Mouse (Mus musculus): ENCODE results near the gene Atp5g1. TPM values are rescaled to one million over a fixed set of nuclear protein-coding genes. Genes with fewer than 3 reads are reported as not detected.

The Atp5g1 gene
- polyA plus RNA-seq, 1 experiment from 2014 or later: 569 TPM

DNA sequence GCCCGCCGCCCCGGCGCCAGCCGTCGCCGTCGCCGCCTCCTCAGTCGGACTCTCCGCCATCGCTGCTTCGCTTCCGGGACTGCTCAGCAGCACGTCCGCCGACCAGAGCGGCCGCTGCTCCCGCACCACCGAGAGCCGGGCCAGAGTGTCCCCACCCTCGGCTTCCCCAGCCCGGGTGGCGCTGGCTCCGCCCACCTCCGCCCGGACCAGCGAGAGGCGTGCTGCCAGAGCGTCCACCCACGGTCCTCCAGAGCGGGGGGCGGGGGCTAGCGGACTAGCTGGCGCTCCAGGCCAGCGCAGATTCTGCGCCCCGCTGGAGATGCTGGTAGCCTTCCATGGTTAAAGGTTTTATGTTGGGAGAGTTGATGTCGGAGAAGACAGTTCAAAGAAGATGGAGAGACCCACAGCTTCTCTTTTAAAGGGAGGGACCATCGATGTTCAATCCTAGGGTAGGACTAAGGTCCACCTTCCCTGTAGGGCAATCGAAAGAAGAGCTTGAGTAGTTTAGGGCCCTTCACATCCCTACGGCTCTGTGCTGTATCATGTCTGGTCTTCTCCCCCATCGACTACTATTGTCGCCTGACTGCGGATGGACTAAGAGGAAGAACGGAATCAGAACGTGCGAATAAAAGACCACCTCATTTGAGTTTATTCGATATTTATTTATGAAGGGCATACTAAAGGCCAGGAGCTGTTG lies 10.1 kb downstream of the Atp5g1 start, which contains the start of gene Ube2z:
Gene Ube2z (minus strand): TSS at position 174 of the 697 bp plus-strand sequence.
- peak within 1 kb of the TSS; percentile 96 for H3K4me3 ChIP-seq
- WGBS: 4% methylated on average over 50 of the region's 50 CpGs
- H3K36me3 ChIP-seq: peaks cover 40% of the 10 kb centered on the region
- DNase-seq (ENCODE audit: low spot score): peak; percentile 97
- H3K4me1 ChIP-seq: peaks cover 33% of the 10 kb centered on the region
- peak within 1 kb of the TSS; percentile 96 for H3K27ac ChIP-seq
- no peaks in the 10 kb centered on the region for H3K9me3 ChIP-seq (replicated peaks)
- no peaks in the 10 kb centered on the region for H3K27me3 ChIP-seq (ENCODE audit: low read depth, poor library complexity, severe bottlenecking)

DNA sequence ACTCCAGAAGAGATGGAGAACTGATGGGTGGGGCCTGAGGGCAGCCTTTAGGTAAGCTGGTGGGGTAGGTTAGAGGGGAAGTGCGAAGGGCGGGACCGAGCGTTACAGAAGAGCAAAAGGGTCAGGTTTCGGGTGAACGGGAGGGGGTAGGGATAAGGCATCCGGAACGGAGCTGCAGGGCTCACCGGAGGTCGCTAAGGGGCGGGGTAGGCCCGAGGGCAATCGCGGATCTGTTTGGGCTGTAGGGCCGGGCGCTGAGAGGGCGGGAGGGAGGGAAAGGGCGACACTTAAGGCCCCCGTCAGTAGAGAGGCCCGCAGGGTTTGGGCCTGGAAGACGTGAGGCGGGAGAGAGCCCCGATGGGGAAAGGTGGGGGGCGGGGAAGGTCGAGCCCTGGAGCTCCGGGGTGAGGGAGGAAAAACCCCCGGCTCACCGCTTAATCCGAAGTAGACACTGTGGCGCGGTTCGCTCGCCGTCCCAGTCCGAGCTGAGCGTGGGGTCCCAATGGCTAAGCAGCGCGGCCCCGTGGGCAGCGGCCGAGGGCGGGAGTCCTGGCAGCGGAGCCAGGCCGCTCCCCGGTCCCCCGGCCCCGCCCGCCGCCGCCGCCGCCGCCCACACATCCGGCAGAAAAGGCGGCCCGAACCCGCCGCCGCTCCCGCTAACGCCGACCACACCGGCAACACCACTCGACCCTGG lies 10.8 kb downstream of the Atp5g1 start:
- no peaks in the 10 kb centered on the region for H3K27me3 ChIP-seq (ENCODE audit: low read depth, poor library complexity, severe bottlenecking)
- no peaks in the 10 kb centered on the region for H3K9me3 ChIP-seq (replicated peaks)
- peak overlapping the region; percentile 96 for H3K27ac ChIP-seq
- H3K4me3 ChIP-seq: peak overlapping the region; percentile 96
- peak; percentile 76 for DNase-seq (ENCODE audit: low spot score)
- H3K36me3 ChIP-seq: peaks cover 40% of the 10 kb centered on the region
- WGBS: under 1% methylated on average over 58 of the region's 64 CpGs
- peaks cover 33% of the 10 kb centered on the region for H3K4me1 ChIP-seq

DNA sequence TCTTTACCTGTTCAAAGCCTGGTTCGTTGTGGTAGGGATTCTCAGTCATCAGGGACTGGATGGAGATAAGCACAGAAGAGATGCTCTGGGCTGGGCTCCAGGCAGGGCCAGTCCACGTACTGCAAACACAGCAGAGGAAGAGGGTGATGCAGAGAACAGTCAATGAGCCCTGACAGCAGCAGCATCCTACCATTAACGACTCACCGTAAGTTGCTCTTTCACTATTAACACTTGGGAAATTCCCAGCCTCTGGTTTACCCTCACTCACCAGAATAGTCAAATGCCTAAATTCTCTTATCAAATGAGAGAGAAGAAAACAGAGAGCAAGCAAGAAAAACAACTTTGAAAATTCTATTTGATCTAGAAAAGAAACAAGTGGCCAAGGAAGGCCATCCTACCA lies 17.2 kb downstream of the Atp5g1 start:
- Histone ChIP-seq H3K4me3 (no peak overlapping the region), H3K27ac (no peak overlapping the region), H3K4me1 (peaks cover 7% of the 10 kb centered on the region), H3K27me3 (ENCODE audit: low read depth, poor library complexity, severe bottlenecking) (no peaks in the 10 kb centered on the region), H3K9me3 (replicated peaks) (no peaks in the 10 kb centered on the region), H3K36me3 (peaks cover 99% of the 10 kb centered on the region)
- WGBS: 93% methylated on average over 4 of the region's 4 CpGs
- no peak for DNase-seq (ENCODE audit: low spot score)

DNA sequence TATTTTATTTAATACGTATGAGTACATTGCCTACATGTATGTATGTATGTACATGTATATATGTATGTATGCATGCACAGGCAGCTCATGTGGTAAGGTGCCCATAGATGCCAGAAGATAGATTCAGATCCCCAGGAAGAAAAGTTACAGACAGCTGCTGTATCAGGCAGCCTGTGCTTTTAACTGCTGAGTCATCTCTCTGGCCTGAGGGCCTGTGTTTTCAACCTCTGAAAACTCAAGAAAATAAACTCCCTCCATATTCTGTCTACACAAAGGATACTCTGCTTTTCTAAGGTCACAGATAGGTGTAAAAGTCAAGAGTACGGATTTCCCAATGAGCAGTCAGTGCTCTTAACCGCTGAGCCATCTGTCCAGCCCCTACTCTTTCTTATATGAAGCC lies 24.6 kb downstream of the Atp5g1 start:
- H3K27me3 ChIP-seq (ENCODE audit: low read depth, poor library complexity, severe bottlenecking): no peaks in the 10 kb centered on the region
- no peaks in the 10 kb centered on the region for H3K4me1 ChIP-seq
- peaks cover 97% of the 10 kb centered on the region for H3K36me3 ChIP-seq
- DNase-seq (ENCODE audit: low spot score): no peak
- WGBS: 89% methylated on average over 3 of the region's 3 CpGs
- H3K4me3 ChIP-seq: no peak overlapping the region
- no peaks in the 10 kb centered on the region for H3K9me3 ChIP-seq (replicated peaks)
- H3K27ac ChIP-seq: no peak overlapping the region

- Histone ChIP-seq H3K36me3 (peaks cover 94% of the 10 kb centered on the region), H3K27me3 (ENCODE audit: low read depth, poor library complexity, severe bottlenecking) (no peaks in the 10 kb centered on the region), H3K9me3 (replicated peaks) (no peaks in the 10 kb centered on the region), H3K27ac (no peak overlapping the region), H3K4me3 (no peak overlapping the region), H3K4me1 (no peaks in the 10 kb centered on the region)
- no peak for DNase-seq (ENCODE audit: low spot score)
- WGBS: 77% methylated on average over 4 of the region's 4 CpGs
Measured at GRCm38 (mm10) chr11:96049939-96050338, 25.5 kb downstream of the Atp5g1 start.

DNA sequence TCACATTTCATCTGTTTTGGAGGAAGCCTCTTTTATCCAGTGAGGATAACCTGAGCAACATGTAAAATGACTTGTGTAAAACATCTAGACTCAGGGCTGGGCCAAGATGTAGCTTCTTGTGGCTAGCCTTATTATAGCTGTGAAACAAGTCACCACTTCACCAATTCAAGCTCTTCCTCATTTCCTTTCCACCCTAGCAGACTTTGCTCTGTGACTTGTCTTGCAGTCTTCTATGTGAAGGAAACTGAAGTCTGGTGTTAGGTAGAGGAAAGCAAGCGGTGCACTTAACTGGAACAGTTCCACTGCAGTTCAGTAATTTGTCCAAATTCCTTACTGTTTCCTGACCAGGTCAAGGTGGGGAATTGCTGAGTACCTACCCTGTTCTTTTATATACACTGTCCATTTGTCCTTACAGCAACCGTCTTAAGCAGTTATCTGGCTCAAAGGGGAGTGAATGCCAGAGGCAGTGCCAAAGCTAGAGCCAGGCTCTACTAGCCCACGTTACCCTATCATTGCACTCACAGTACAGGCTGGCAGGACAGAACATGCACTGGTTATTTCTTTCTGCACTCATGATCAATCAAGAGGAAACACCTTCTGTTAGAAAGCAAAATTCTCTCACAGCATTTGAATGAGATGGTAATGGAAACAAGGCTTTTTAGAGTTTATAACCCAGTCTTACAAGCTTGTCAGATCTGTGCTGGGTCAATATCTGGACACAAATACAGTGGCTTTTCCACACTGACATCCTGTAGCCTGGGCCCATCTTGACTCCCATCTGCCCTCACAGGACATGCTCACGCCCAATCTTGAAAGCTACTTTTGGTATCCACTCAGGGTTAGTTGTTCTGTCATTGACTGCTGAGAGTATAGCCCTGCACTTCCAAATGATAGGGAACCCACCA lies 27.7 kb downstream of the Atp5g1 start:
- Histone ChIP-seq H3K4me1 (no peaks in the 10 kb centered on the region), H3K9me3 (replicated peaks) (no peaks in the 10 kb centered on the region), H3K4me3 (no peak overlapping the region), H3K36me3 (peaks cover 86% of the 10 kb centered on the region), H3K27me3 (ENCODE audit: low read depth, poor library complexity, severe bottlenecking) (no peaks in the 10 kb centered on the region), H3K27ac (no peak overlapping the region)
- whole genome bisulfite sequencing: 92% methylated on average over 4 of the region's 4 CpGs
- DNase-seq (ENCODE audit: low spot score): no peak

GRCm38 (mm10) chr11:96046793-96047192 lies 28.7 kb downstream of the Atp5g1 start:
- H3K36me3 ChIP-seq: peaks cover 83% of the 10 kb centered on the region
- no peaks in the 10 kb centered on the region for H3K4me1 ChIP-seq
- H3K9me3 ChIP-seq (replicated peaks): no peaks in the 10 kb centered on the region
- DNase-seq (ENCODE audit: low spot score): no peak
- no peak overlapping the region for H3K27ac ChIP-seq
- no peaks in the 10 kb centered on the region for H3K27me3 ChIP-seq (ENCODE audit: low read depth, poor library complexity, severe bottlenecking)
- no peak overlapping the region for H3K4me3 ChIP-seq
- 80% methylated on average over 2 of the region's 2 CpGs for WGBS

DNA sequence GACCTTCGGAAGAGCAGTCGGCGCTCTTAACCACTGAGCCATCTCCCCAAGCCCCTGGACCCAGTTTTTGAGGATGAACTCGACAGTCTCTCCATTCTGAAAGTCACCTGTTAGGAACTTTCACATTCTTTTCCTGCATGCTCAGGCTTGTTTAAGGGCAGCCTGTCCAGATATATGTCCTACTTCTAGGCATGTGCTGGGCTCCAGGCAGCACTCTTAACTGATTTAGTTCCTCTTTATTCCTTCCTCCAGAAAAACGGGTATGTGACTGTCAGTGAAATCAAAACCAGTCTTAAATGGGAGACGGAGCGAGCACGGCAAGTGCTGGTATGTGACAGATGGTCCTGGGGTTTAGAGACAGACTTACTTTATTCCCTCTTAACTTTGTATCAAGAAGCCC lies 29.4 kb downstream of the Atp5g1 start:
- Histone ChIP-seq H3K27me3 (ENCODE audit: low read depth, poor library complexity, severe bottlenecking) (no peaks in the 10 kb centered on the region), H3K4me1 (no peaks in the 10 kb centered on the region), H3K4me3 (no peak overlapping the region), H3K27ac (no peak overlapping the region), H3K9me3 (replicated peaks) (no peaks in the 10 kb centered on the region), H3K36me3 (peaks cover 80% of the 10 kb centered on the region)
- no peak for DNase-seq (ENCODE audit: low spot score)
- WGBS: 86% methylated on average over 8 of the region's 8 CpGs

DNA sequence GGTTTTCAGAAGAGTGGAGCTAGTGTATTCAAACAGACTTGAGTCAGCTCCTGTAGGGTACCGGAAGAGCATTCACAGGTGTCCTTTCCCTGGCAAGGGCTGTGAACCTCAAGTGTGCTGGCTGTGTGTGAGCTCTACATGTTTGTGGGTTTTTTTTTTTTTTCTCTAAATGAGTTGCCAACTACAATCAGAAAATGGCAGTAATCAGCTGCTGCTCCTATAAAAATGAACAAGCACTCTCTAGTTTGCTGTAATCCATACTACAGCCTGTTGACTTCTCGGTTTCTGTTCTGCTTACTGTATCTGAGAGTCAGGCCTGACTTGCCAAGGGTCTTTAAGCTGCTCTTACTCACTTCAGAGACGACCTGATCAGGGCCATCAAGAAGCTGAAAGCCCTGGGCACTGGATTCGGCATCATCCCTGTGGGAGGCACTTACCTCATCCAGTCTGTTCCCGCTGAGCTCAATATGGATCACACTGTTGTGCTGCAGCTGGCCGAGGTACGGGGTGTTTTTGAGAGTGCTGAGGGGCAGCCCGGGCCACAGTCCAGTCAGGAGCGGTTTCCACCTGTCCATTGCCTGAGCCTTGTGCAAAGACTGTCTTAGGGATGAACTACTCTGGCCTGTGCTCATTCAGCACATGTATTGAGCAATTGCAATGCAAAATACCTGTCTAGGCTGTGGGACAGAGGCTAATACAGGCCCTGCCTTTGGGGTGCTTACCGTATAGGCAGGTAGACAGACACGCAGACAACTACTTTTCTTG lies 30.5 kb downstream of the Atp5g1 start:
- Histone ChIP-seq H3K9me3 (replicated peaks) (no peaks in the 10 kb centered on the region), H3K36me3 (peaks cover 77% of the 10 kb centered on the region), H3K4me1 (no peaks in the 10 kb centered on the region), H3K4me3 (no peak overlapping the region), H3K27me3 (ENCODE audit: low read depth, poor library complexity, severe bottlenecking) (no peaks in the 10 kb centered on the region), H3K27ac (no peak overlapping the region)
- 89% methylated on average over 11 of the region's 11 CpGs for WGBS
- no peak for DNase-seq (ENCODE audit: low spot score)

- Histone ChIP-seq H3K27me3 (ENCODE audit: low read depth, poor library complexity, severe bottlenecking) (no peaks in the 10 kb centered on the region), H3K9me3 (replicated peaks) (no peaks in the 10 kb centered on the region), H3K27ac (no peak overlapping the region), H3K4me3 (no peak overlapping the region), H3K36me3 (peaks cover 42% of the 10 kb centered on the region), H3K4me1 (peaks cover 9% of the 10 kb centered on the region)
- DNase-seq (ENCODE audit: low spot score): no peak
- WGBS: 88% methylated on average over 1 of the region's 1 CpGs
Measured at GRCm38 (mm10) chr11:96038560-96038959, 36.9 kb downstream of the Atp5g1 start.

- no peak for DNase-seq (ENCODE audit: low spot score)
- Histone ChIP-seq H3K27ac (no peak overlapping the region), H3K4me3 (no peak overlapping the region), H3K36me3 (peaks cover 34% of the 10 kb centered on the region), H3K9me3 (replicated peaks) (no peaks in the 10 kb centered on the region), H3K4me1 (peaks cover 9% of the 10 kb centered on the region), H3K27me3 (ENCODE audit: low read depth, poor library complexity, severe bottlenecking) (no peaks in the 10 kb centered on the region)
- WGBS: 94% methylated on average over 5 of the region's 5 CpGs
Measured at GRCm38 (mm10) chr11:96037499-96037898, 38.0 kb downstream of the Atp5g1 start.

- peak overlapping the region; percentile 85 for H3K27ac ChIP-seq
- 13% methylated on average over 6 of the region's 6 CpGs for WGBS
Measured at GRCm38 (mm10) chr11:96035133-96035532, 40.3 kb downstream of the Atp5g1 start.

More at GRCm38 (mm10) chr11:96035133-96035532, 40.3 kb downstream of the Atp5g1 start:
- Histone ChIP-seq H3K9me3 (replicated peaks) (no peaks in the 10 kb centered on the region), H3K27me3 (ENCODE audit: low read depth, poor library complexity, severe bottlenecking) (no peaks in the 10 kb centered on the region), H3K4me3 (peak overlapping the region; percentile 80), H3K36me3 (peaks cover 17% of the 10 kb centered on the region), H3K4me1 (peaks cover 9% of the 10 kb centered on the region)
- DNase-seq (ENCODE audit: low spot score): no peak

Data from limb, embryonic 10.5 days (tissue).